Mouse (Mus musculus): Measurements from ENCODE around the gene Elk4.

- TF ChIP-seq CTCF (IDR thresholded peaks at IDR 0.05; ENCODE audit: low read depth, low read length) = no peak
- no peak for TF ChIP-seq EP300 (IDR thresholded peaks at IDR 0.05; ENCODE audit: insufficient read depth, low read depth, low read length)
- no peak for TF ChIP-seq POLR2A (IDR thresholded peaks at IDR 0.05; ENCODE audit: insufficient read depth, low read length)
Observed at GRCm38 (mm10) chr1:131992561-131993001, 14.8 kb upstream of the Elk4 start.

Data from ES-Bruce4 (cell line).